Mouse (Mus musculus) bone marrow macrophage, adult 2 months (primary cell): ENCODE data around the gene Sh2d1b2.

Source experiments
- CTCF ChIP-seq: IDR thresholded peaks from 2 replicates; pipeline ENCODE4 v1.5.1; 2012; ENCODE audit warnings: low read depth, mild to moderate bottlenecking, low read length, moderate library complexity
- POLR2A ChIP-seq: IDR thresholded peaks from 2 replicates; pipeline ENCODE4 v1.6.1; 2012; ENCODE audit warnings: mild to moderate bottlenecking, low read depth, low read length, borderline replicate concordance

DNA sequence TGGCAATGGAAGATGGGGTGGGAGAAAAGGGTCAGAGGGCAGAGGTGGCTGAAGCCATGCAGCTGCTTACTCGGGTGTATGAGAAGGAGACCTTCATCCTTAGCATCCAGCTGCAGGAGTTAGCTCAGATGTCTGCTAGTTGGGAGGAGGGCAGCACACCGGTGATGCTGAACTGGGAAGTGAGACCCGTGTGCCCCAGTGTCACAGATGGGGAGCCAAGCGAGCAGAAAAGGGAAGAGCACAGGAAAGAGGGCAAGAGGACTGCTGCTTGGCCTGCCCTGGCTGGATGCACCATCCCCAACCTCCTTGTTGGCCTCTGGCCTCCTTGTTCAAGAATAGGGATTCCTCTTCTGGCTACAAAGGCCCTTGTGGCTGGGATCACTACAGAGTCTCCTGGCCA lies 66.9 kb downstream of the Sh2d1b2 start:
- TF ChIP-seq POLR2A (no peak), CTCF (no peak)
